Mouse (Mus musculus) C3H10T1/2 (cell line): ENCODE data around the gene Wfdc16. TPM values are rescaled to one million over a fixed set of nuclear protein-coding genes. Genes with fewer than 3 reads are reported as not detected.

Source experiments
- polyA plus RNA-seq, 2 experiments: library from polyadenylated mRNA; unstranded; fragments of >200 nt; fragmentation: generic; extraction: Trizol; gene quantifications; one replicate each; pipeline ENCODE4 v1.2.1; 2012; ENCODE audit warnings: missing spikeins in 2 of 2

Gene Wfdc16
- not detected for polyA plus RNA-seq

DNA sequence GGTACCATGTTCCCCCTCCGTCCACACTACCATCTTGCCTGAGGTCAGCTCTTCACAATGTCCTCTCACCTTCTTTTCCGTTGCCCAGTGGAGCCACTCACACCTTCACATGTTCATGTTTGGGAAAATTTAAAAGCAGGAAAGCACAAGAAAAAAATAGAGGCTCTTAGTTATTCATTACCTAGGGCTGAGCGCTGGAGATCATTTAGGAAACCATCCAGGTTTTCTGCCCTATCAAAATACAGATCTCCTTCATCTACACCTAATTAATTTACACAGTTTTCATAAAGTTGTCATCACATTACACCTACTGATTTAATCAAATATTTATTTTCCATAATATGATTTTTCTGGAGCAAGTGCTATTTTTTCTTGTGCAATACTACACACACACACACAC is at the start of gene Wfdc16:
Gene Wfdc16 (minus strand): TSS at position 101 of the 400 bp plus-strand sequence.

DNA sequence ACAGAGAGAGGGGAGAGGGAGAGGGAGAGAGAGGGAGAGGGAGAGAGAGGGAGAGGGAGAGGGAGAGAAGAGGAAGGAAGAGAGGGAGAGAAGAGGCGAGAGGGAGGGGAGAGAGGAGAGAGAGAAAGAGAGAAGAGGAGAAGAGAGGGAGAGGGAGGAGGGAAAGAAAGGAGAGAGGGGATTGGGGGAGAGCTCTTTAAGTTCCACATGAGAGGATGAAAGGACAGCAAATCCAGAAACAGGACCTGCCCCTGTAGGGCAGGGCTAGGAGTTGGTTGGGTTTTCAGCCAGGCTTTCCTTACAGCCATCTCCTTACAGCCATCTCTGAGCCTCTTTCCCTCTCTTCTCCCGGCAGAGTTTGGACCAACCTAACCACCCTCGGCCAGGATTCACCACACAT is 46.2 kb upstream of the Wfdc16 start, which contains the start of gene Wfdc13:
Gene Wfdc13 (plus strand): TSS at position 301 of the 400 bp plus-strand sequence.

DNA sequence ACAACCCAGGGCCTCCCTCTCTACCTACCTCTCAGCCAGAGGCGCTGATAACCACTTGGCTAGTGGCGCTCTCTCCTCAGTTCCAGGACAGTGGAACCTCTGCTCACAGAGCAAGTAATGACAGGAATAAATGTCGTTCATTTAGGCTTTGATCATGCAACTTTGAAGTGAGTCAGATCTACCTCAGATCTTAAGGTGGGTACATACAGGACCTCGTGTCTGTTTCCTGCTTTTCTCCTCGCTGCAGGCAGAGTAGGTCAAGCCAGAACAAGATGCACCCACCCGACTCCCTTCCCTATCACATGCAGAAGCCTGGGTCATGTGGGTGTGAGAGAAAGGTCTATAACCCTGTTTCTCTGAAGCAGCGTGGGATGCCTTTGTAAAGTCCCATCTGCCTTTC is 35.4 kb upstream of the Wfdc16 start, which contains the start of gene Wfdc11:
Gene Wfdc11 (minus strand): TSS at position 101 of the 400 bp plus-strand sequence.

DNA sequence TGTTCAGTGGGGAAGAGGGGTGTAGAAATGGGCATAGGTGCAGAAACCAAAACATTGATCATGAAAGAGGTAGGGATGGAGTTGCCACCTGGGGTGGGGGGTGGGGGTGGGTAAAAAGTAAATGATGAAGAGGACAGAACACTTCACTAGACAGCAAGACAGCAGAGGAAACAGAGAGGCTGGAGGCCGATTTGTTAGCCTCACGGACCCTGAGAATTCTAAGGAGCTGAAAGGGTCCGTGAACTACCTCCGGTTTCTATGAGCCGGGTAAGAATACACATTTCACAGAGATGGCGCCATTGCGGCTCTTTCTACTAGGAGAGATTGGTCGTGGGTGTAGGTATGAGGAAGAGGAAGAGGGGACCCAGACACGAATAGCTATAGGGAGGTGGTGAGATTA is 17.9 kb upstream of the Wfdc16 start, which contains the start of gene Wfdc9:
Gene Wfdc9 (minus strand): TSS at position 101 of the 400 bp plus-strand sequence.

DNA sequence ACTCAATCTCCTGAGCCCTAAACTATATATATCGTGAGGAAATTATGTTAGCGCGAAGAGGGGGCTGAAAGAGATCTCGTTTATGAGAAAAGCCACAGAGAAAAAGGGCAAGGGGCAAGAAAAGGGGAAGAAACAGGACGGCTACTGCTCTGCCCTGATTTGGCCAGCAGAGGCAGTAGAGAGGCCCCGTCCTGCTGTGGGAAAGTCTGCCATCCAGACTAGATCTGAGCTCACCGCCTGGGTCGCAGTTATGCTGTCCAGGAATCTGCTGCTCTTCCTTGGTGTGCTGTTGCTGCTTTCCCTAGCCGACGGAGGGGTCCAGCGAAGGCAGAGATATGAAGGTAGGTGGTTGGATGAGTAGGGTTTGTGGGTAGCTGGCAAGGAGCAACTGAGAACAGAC is 17.3 kb upstream of the Wfdc16 start, which contains the start of gene Wfdc10:
Gene Wfdc10 (plus strand): TSS at position 189 of the 400 bp plus-strand sequence.

DNA sequence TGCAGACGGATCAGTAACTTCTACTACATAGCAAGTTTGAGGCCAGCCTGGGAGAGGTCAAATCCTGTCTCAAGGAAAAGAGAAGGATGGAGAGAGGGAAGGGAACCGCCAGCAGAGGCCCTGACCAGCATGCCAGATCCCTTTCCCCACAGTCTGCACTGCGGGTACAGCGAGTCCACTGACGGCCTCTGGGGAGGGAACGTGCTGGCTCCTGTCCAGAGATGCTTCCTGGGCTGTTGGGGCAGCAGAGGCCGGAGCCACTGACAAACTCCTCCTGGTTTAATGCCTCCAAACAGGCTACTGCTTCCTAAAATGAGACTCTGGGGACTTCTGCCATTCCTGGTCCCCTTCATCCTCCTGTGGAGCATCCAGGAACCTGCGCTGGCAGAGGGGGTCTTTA is 25.1 kb downstream of the Wfdc16 start, which contains the start of the genes Wfdc6b and Wfdc8:
Gene Wfdc6b (plus strand): TSS at position 52 of the 400 bp plus-strand sequence.
Gene Wfdc8 (minus strand): TSS at position 156 of the 400 bp plus-strand sequence.

DNA sequence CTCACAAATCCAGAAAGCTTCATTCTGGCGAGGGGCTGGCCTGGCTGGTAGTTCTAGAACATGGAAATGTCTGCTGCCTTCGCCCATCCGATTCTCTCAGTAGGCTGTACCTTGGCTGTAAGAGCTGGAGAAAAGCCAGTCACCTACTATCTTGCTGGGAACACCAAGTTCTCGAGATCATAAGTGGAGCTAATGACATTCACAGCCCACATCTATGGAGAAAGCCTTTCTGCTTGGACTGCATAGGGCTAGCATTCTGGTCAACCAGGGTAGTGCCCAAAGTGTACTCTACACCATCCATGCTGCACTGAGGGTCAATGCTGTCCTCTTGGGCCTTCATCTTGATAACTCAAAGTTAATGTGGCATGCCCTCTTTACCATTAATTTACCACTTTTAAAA is 45.1 kb downstream of the Wfdc16 start, which contains the start of gene Eppin:
Gene Eppin (minus strand): TSS at position 101 of the 400 bp plus-strand sequence.

DNA sequence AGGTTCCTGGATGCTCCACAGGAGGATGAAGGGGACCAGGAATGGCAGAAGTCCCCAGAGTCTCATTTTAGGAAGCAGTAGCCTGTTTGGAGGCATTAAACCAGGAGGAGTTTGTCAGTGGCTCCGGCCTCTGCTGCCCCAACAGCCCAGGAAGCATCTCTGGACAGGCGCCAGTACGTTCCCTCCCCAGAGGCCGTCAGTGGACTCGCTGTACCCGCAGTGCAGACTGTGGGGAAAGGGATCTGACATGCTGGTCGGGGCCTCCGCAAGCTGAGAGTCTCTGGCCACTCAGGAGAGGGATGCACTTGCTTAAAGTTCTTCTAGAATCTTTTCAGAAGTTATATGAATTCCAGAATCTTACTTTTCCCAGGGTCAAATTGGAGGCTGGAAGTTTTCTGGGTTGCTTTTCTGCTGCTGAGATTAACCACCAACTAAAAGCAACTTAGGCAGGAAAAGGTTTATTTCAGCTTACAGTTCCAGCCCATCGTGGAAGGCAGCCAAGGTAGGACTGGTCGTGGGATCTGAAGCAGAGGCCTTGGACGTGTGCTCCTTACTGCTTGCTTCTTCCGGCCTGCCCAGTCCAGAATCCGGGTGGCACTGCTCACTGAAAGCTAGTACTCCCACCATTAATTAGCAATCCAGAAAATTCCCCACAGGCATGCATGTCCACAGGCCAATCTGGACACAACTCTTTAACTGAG is 53.4 kb downstream of the Wfdc16 start, which contains the start of gene Wfdc6a:
Gene Wfdc6a (minus strand): TSS at position 423 of the 701 bp plus-strand sequence.

Other genes with a start within 250 kb of the Wfdc16 start
- gene Slpi, start 249.7 kb downstream of the Wfdc16 start, polyA plus RNA-seq = 1 to 10 TPM; 5.8 to 9.0 TPM
- under 1 TPM in 1 of 2 experiments, not detected in 1; 0.02 TPM for gene Rbpjl, start 235.7 kb downstream of the Wfdc16 start, polyA plus RNA-seq
- 1 to 10 TPM in 1 of 2 experiments, under 1 TPM in 1; 0.02 to 1.3 TPM for gene Matn4, start 233.6 kb downstream of the Wfdc16 start, polyA plus RNA-seq
- gene Sdc4, start 194.9 kb downstream of the Wfdc16 start, polyA plus RNA-seq = 100 to 1,000 TPM in 1 of 2 experiments, 10 to 100 TPM in 1; 15.9 to 107 TPM
- gene Sys1, start 181.8 kb downstream of the Wfdc16 start, polyA plus RNA-seq = 10 to 100 TPM; 54.4 to 73.3 TPM
- gene Gm20458, start 177.8 kb downstream of the Wfdc16 start, polyA plus RNA-seq = 10 to 100 TPM; 15.0 to 18.1 TPM
- not detected for gene Trp53tg5, start 165.1 kb downstream of the Wfdc16 start, polyA plus RNA-seq
- 1 to 10 TPM; 6.0 to 8.9 TPM for gene Dbndd2, start 152.7 kb downstream of the Wfdc16 start, polyA plus RNA-seq
- 100 to 1,000 TPM in 1 of 2 experiments, 10 to 100 TPM in 1; 77.8 to 142 TPM for gene Pigt, start 141.3 kb downstream of the Wfdc16 start, polyA plus RNA-seq
- gene Wfdc2, start 76.4 kb downstream of the Wfdc16 start, polyA plus RNA-seq = not detected
- gene Spint3, start 65.3 kb downstream of the Wfdc16 start, polyA plus RNA-seq = not detected
- gene Wfdc6a, start 53.3 kb downstream of the Wfdc16 start, polyA plus RNA-seq = not detected
- not detected for gene Eppin, start 45.2 kb downstream of the Wfdc16 start, polyA plus RNA-seq
- not detected for gene Wfdc6b, start 25.3 kb downstream of the Wfdc16 start, polyA plus RNA-seq
- not detected for gene Wfdc8, start 25.2 kb downstream of the Wfdc16 start, polyA plus RNA-seq
- not detected for gene Wfdc10, start 17.2 kb upstream of the Wfdc16 start, polyA plus RNA-seq
- not detected for gene Wfdc9, start 17.8 kb upstream of the Wfdc16 start, polyA plus RNA-seq
- gene Wfdc11, start 35.3 kb upstream of the Wfdc16 start, polyA plus RNA-seq = not detected
- gene Wfdc13, start 46.3 kb upstream of the Wfdc16 start, polyA plus RNA-seq = under 1 TPM in 1 of 2 experiments, not detected in 1; 0.04 TPM
- gene Spint4, start 59.7 kb upstream of the Wfdc16 start, polyA plus RNA-seq = not detected
- gene Spint5, start 76.5 kb upstream of the Wfdc16 start, polyA plus RNA-seq = not detected
- 1 to 10 TPM in 1 of 2 experiments, under 1 TPM in 1; 0.27 to 1.1 TPM for gene Wfdc3, start 107.1 kb upstream of the Wfdc16 start, polyA plus RNA-seq
- 10 to 100 TPM; 55.3 to 58.9 TPM for gene Dnttip1, start 107.2 kb upstream of the Wfdc16 start, polyA plus RNA-seq
- 100 to 1,000 TPM; 116 to 219 TPM for gene Ube2c, start 131.1 kb upstream of the Wfdc16 start, polyA plus RNA-seq
- under 1 TPM in 1 of 2 experiments, not detected in 1; 0.19 TPM for gene Tnnc2, start 141.2 kb upstream of the Wfdc16 start, polyA plus RNA-seq
- 10 to 100 TPM; 29.7 to 50.1 TPM for gene Snx21, start 147.0 kb upstream of the Wfdc16 start, polyA plus RNA-seq
- gene Acot8, start 166.1 kb upstream of the Wfdc16 start, polyA plus RNA-seq = 10 to 100 TPM; 10.7 to 19.9 TPM
- 1 to 10 TPM; 2.1 to 4.9 TPM for gene Zswim3, start 166.3 kb upstream of the Wfdc16 start, polyA plus RNA-seq
- 10 to 100 TPM in 1 of 2 experiments, 1 to 10 TPM in 1; 9.1 to 10.1 TPM for gene Zswim1, start 183.9 kb upstream of the Wfdc16 start, polyA plus RNA-seq
- under 1 TPM in 1 of 2 experiments, not detected in 1; 0.26 TPM for gene Spata25, start 189.7 kb upstream of the Wfdc16 start, polyA plus RNA-seq
- gene Ctsa, start 194.1 kb upstream of the Wfdc16 start, polyA plus RNA-seq = 100 to 1,000 TPM in 1 of 2 experiments, 10 to 100 TPM in 1; 94.4 to 205 TPM
- gene Neurl2, start 194.7 kb upstream of the Wfdc16 start, polyA plus RNA-seq = 1 to 10 TPM; 2.4 to 6.6 TPM
- 100 to 1,000 TPM in 1 of 2 experiments, 10 to 100 TPM in 1; 16.6 to 130 TPM for gene Pltp, start 218.9 kb upstream of the Wfdc16 start, polyA plus RNA-seq
- gene Pcif1, start 240.5 kb upstream of the Wfdc16 start, polyA plus RNA-seq = 10 to 100 TPM; 56.7 to 65.1 TPM